Mouse (Mus musculus) spleen, adult 2 months (tissue): ENCODE results near the gene Ikzf1. TPM values are rescaled to one million over a fixed set of nuclear protein-coding genes. Genes with fewer than 3 reads are reported as not detected.

Source experiments
- DNase-seq, 2 experiments: peaks; one replicate each; pipeline versions ENCODE4 v3.0.0 to v3.0.0-alpha.2; 2012 to 2021; ENCODE audit warnings: low spot score in 2 of 2, low read depth in 1 of 2
- H3K27ac ChIP-seq: fragments of 200-500 bp; 2 replicates; pipeline ENCODE4 v1.5.1; 2012; ENCODE audit warnings: low read length, inconsistent platforms; ENCODE audit not compliant: insufficient read depth
- H3K27me3 ChIP-seq: fragments of 200-500 bp; 2 replicates; pipeline ENCODE4 v1.6.1; 2012; ENCODE audit warnings: mild to moderate bottlenecking, moderate library complexity, low read length, inconsistent platforms; ENCODE audit not compliant: control insufficient read depth, insufficient read depth
- H3K36me3 ChIP-seq: fragments of 200-500 bp; 2 replicates; pipeline ENCODE4 v1.6.1; 2012; ENCODE audit warnings: mild to moderate bottlenecking, low read length, inconsistent platforms; ENCODE audit not compliant: control insufficient read depth, insufficient read depth
- H3K4me1 ChIP-seq: fragments of 200-500 bp; 2 replicates; pipeline ENCODE4 v1.6.1; 2011; ENCODE audit warnings: inconsistent platforms; ENCODE audit not compliant: control insufficient read depth, insufficient read depth, insufficient read length
- H3K4me3 ChIP-seq: fragments of 200-500 bp; 2 replicates; pipeline ENCODE4 v1.5.1; 2011; ENCODE audit warnings: mild to moderate bottlenecking, inconsistent platforms; ENCODE audit not compliant: insufficient read depth, insufficient read length; ENCODE audit errors: extremely low read depth
- CTCF ChIP-seq: fragments of 200-500 bp; IDR thresholded peaks from 2 replicates; pipeline ENCODE4 v1.5.1; 2011; ENCODE audit warnings: mild to moderate bottlenecking, inconsistent platforms; ENCODE audit not compliant: insufficient read depth, insufficient read length, insufficient replicate concordance; ENCODE audit errors: extremely low read depth
- POLR2A ChIP-seq: fragments of 200-500 bp; IDR thresholded peaks from 2 replicates; pipeline ENCODE4 v1.6.1; 2011; ENCODE audit warnings: low read depth, low read length, inconsistent platforms
- WGBS: fragments of 180-500 bp; shearing (Covaris S2); methylation state at CpG from one replicate; pipeline ENCODE4 v1.1.7; 2018; 5-methylcytosine and 5-hydroxymethylcytosine counted together
- polyA plus RNA-seq: library from polyadenylated mRNA; depleted of rRNA; stranded (reverse); fragments of >200 nt; gene quantifications from 2 replicates; pipeline ENCODE4 v1.2.3, GENCODE M21; 2012

The Ikzf1 gene
- polyA plus RNA-seq, 1 experiment: 258 TPM

- Histone ChIP-seq H3K4me3 (no peak overlapping the region), H3K27me3 (no peaks in the 10 kb centered on the region), H3K27ac (no peak overlapping the region), H3K4me1 (peaks cover 39% of the 10 kb centered on the region), H3K36me3 (peaks cover 34% of the 10 kb centered on the region)
- TF ChIP-seq POLR2A (no peak), CTCF (no peak)
- 93% methylated on average over 3 of the region's 3 CpGs for WGBS
- no peak for DNase-seq
Observed at GRCm38 (mm10) chr11:11770691-11771090, 85.9 kb downstream of the Ikzf1 start.

GRCm38 (mm10) chr11:11772196-11772595, 87.4 kb downstream of the Ikzf1 start:
- peaks cover 42% of the 10 kb centered on the region for H3K4me1 ChIP-seq
- H3K4me3 ChIP-seq: no peak overlapping the region
- H3K27me3 ChIP-seq: no peaks in the 10 kb centered on the region
- no peak for DNase-seq
- TF ChIP-seq CTCF: no peak
- TF ChIP-seq POLR2A: no peak
- peaks cover 31% of the 10 kb centered on the region for H3K36me3 ChIP-seq
- no peak overlapping the region for H3K27ac ChIP-seq
- WGBS: 89% methylated on average over 4 of the region's 4 CpGs

- Histone ChIP-seq H3K4me3 (no peak overlapping the region), H3K27ac (peak overlapping the region; percentile 70; the same call in 1 of the 2 replicates), H3K4me1 (peaks cover 32% of the 10 kb centered on the region), H3K27me3 (no peaks in the 10 kb centered on the region), H3K36me3 (peaks cover 21% of the 10 kb centered on the region)
- TF ChIP-seq CTCF (no peak), POLR2A (no peak)
- no peak for DNase-seq
- WGBS: 90% methylated on average over 4 of the region's 4 CpGs
Observed at GRCm38 (mm10) chr11:11774384-11774783, 89.6 kb downstream of the Ikzf1 start.

GRCm38 (mm10) chr11:11774893-11775292, 90.1 kb downstream of the Ikzf1 start:
- WGBS: 76% methylated on average over 5 of the region's 5 CpGs
- no peaks in the 10 kb centered on the region for H3K27me3 ChIP-seq
- no peak overlapping the region for H3K4me3 ChIP-seq
- H3K4me1 ChIP-seq: peaks cover 32% of the 10 kb centered on the region
- no peak for DNase-seq
- H3K27ac ChIP-seq: peak overlapping the region; percentile 70; the same call in 1 of the 2 replicates
- H3K36me3 ChIP-seq: peaks cover 16% of the 10 kb centered on the region
- no peak for TF ChIP-seq CTCF
- no peak for TF ChIP-seq POLR2A

- TF ChIP-seq POLR2A: no peak
- TF ChIP-seq CTCF: no peak
- H3K36me3 ChIP-seq: peaks cover 6% of the 10 kb centered on the region
- DNase-seq: no peak
- H3K27me3 ChIP-seq: no peaks in the 10 kb centered on the region
- H3K4me3 ChIP-seq: no peak overlapping the region
- 59% methylated on average over 4 of the region's 4 CpGs for WGBS
- peaks cover 29% of the 10 kb centered on the region; the same call in 1 of the 2 replicates for H3K4me1 ChIP-seq
- H3K27ac ChIP-seq: peak overlapping the region; percentile 70
Observed at GRCm38 (mm10) chr11:11776071-11776821, 91.4 kb downstream of the Ikzf1 start.

GRCm38 (mm10) chr11:11776822-11777174, 92.0 kb downstream of the Ikzf1 start:
- Histone ChIP-seq H3K27ac (peak overlapping the region; percentile 78), H3K4me3 (no peak overlapping the region), H3K4me1 (peaks cover 30% of the 10 kb centered on the region), H3K36me3 (peaks cover 5% of the 10 kb centered on the region), H3K27me3 (no peaks in the 10 kb centered on the region)
- peak; percentile 48 to 61 for DNase-seq
- no peak for TF ChIP-seq CTCF
- TF ChIP-seq POLR2A: no peak
- WGBS: 36% methylated on average over 7 of the region's 7 CpGs

- 34% methylated on average over 3 of the region's 3 CpGs for WGBS
- TF ChIP-seq POLR2A (no peak), CTCF (no peak)
Observed at GRCm38 (mm10) chr11:11777246-11777645, 92.4 kb downstream of the Ikzf1 start.

More at GRCm38 (mm10) chr11:11777246-11777645, 92.4 kb downstream of the Ikzf1 start:
- no peaks in the 10 kb centered on the region for H3K27me3 ChIP-seq
- H3K36me3 ChIP-seq: peaks cover 3% of the 10 kb centered on the region
- peak overlapping the region; percentile 78 for H3K27ac ChIP-seq
- DNase-seq: no peak
- no peak overlapping the region for H3K4me3 ChIP-seq
- peaks cover 34% of the 10 kb centered on the region for H3K4me1 ChIP-seq
